Mouse (Mus musculus) small intestine, adult 2 months (tissue): Measurements from ENCODE around the gene Hmg20b. TPM values are rescaled to one million over a fixed set of nuclear protein-coding genes. Genes with fewer than 3 reads are reported as not detected.

ENCODE experiments used
- H3K27ac ChIP-seq: fragments of 200-500 bp; 2 replicates; pipeline ENCODE4 v1.5.1; 2012; ENCODE audit warnings: low read depth, low read length, control low read depth, inconsistent platforms; ENCODE audit not compliant: insufficient read depth
- H3K27me3 ChIP-seq: fragments of 200-500 bp; 2 replicates; pipeline ENCODE4 v1.6.1; 2012; ENCODE audit warnings: mild to moderate bottlenecking, moderate library complexity, low read length, inconsistent platforms; ENCODE audit not compliant: control insufficient read depth, insufficient read depth
- H3K36me3 ChIP-seq: fragments of 200-500 bp; 2 replicates; pipeline ENCODE4 v1.6.1; 2012; ENCODE audit warnings: mild to moderate bottlenecking, low read length, control low read depth, inconsistent platforms; ENCODE audit not compliant: control insufficient read depth, insufficient read depth
- H3K4me1 ChIP-seq: fragments of 200-500 bp; 2 replicates; pipeline ENCODE4 v1.6.1; 2012; ENCODE audit warnings: low read length, inconsistent platforms, mixed read lengths; ENCODE audit not compliant: control insufficient read depth, insufficient read depth, insufficient read length
- H3K4me3 ChIP-seq: fragments of 200-500 bp; 2 replicates; pipeline ENCODE4 v1.5.1; 2012; ENCODE audit warnings: low read depth, mild to moderate bottlenecking, control low read depth, inconsistent platforms, low read length, moderate library complexity
- CTCF ChIP-seq: fragments of 200-500 bp; IDR thresholded peaks from 2 replicates; pipeline ENCODE4 v1.5.1; 2012; ENCODE audit warnings: low read depth, mild to moderate bottlenecking, control low read depth, inconsistent platforms, low read length, moderate library complexity, mixed read lengths; ENCODE audit not compliant: insufficient replicate concordance, insufficient read length; ENCODE audit errors: extremely low read depth
- POLR2A ChIP-seq: fragments of 200-500 bp; IDR thresholded peaks from 2 replicates; pipeline ENCODE4 v1.6.1; 2012; ENCODE audit warnings: low read depth, mild to moderate bottlenecking, control low read depth, inconsistent platforms, low read length, moderate library complexity
- WGBS: fragments of 180-500 bp; shearing (Covaris S2); methylation state at CpG from one replicate; pipeline ENCODE4 v1.1.7; 2018; 5-methylcytosine and 5-hydroxymethylcytosine counted together
- polyA plus RNA-seq: library from polyadenylated mRNA; depleted of rRNA; stranded (reverse); fragments of >200 nt; gene quantifications from 2 replicates; pipeline ENCODE4 v1.2.3, GENCODE M21; 2012

Hmg20b gene
- polyA plus RNA-seq, 1 experiment, result 196 TPM

DNA sequence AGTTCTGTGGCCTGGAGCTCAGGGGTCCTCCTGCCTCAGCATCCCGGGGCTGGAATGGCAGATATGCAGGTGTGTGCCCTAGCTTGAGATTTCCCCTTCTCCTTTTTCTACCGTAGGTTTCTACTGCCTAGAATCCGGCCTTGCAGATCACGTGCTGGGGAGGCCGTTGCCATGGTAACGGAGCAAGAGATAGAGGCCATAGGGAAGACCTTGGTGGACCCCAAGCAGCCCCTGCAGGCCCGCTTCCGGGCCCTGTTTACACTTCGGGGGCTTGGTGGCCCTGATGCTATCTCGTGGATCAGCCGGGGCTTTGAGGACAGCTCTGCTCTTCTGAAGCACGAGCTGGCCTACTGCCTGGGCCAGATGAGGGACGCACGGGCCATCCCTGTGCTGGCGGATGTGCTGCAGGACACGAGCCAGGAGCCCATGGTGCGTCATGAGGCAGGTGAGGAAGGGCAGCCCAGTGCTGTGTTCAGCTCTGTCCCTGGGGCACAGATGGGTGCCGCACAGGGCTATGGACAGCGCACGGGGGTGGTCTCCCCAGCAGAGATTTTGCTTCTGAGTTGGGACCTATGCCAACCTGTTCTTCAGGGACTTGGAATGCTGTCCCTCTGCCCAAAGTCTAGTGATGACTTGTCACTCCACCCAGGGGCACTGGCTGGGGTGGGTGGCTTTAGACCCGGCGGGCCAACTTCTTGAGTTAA is 35.5 kb upstream of the Hmg20b start:
- TF ChIP-seq CTCF (no peak), POLR2A (no peak)
- Histone ChIP-seq H3K27me3 (no peaks in the 10 kb centered on the region), H3K36me3 (peaks cover 21% of the 10 kb centered on the region; the same call in 1 of the 2 replicates), H3K4me3 (peak overlapping the region; percentile 68; the same call in 1 of the 2 replicates), H3K27ac (no peak overlapping the region), H3K4me1 (peaks cover 28% of the 10 kb centered on the region)
- 65% methylated on average over 22 of the region's 22 CpGs for WGBS

GRCm38 (mm10) chr10:81384605-81384982 is 34.3 kb upstream of the Hmg20b start:
- Histone ChIP-seq H3K27me3 (no peaks in the 10 kb centered on the region), H3K36me3 (peaks cover 21% of the 10 kb centered on the region; the same call in 1 of the 2 replicates), H3K27ac (0 out of 2 replicates have a peak overlapping the region, but pooled peaks have one; percentile 0), H3K4me1 (peaks cover 21% of the 10 kb centered on the region), H3K4me3 (peak overlapping the region; percentile 68)
- TF ChIP-seq POLR2A, result no peak
- TF ChIP-seq CTCF, result no peak
- WGBS, result 0% methylated on average over 19 of the region's 19 CpGs

- H3K27ac ChIP-seq, result 0 out of 2 replicates have a peak within 1 kb of the TSS, but pooled peaks have one; percentile 38
- H3K27me3 ChIP-seq, result no peaks in the 10 kb centered on the region
- peaks cover 20% of the 10 kb centered on the region for H3K4me1 ChIP-seq
- TF ChIP-seq POLR2A (peak; percentile 71; the same call in 1 of the 2 replicates), CTCF (no peak)
- H3K4me3 ChIP-seq, result peak within 1 kb of the TSS; percentile 68
- peaks cover 21% of the 10 kb centered on the region; the same call in 1 of the 2 replicates for H3K36me3 ChIP-seq
- 5% methylated on average over 54 of the region's 54 CpGs for WGBS
Observed at GRCm38 (mm10) chr10:81383802-81384604, 33.7 kb upstream of the Hmg20b start, which contains the start of the genes Dohh and Gm48551. Gene Dohh, plus strand, starts transcription at chr10:81384428. Gene Gm48551, plus strand, starts transcription at chr10:81384466.

- Histone ChIP-seq H3K4me1 (peaks cover 24% of the 10 kb centered on the region), H3K27me3 (no peaks in the 10 kb centered on the region), H3K27ac (peak overlapping the region; percentile 24), H3K36me3 (peaks cover 7% of the 10 kb centered on the region; the same call in 1 of the 2 replicates), H3K4me3 (no peak overlapping the region)
- TF ChIP-seq POLR2A (no peak), CTCF (no peak)
- WGBS, result 15% methylated on average over 5 of the region's 5 CpGs
Observed at GRCm38 (mm10) chr10:81382039-81382438, 31.8 kb upstream of the Hmg20b start.

DNA sequence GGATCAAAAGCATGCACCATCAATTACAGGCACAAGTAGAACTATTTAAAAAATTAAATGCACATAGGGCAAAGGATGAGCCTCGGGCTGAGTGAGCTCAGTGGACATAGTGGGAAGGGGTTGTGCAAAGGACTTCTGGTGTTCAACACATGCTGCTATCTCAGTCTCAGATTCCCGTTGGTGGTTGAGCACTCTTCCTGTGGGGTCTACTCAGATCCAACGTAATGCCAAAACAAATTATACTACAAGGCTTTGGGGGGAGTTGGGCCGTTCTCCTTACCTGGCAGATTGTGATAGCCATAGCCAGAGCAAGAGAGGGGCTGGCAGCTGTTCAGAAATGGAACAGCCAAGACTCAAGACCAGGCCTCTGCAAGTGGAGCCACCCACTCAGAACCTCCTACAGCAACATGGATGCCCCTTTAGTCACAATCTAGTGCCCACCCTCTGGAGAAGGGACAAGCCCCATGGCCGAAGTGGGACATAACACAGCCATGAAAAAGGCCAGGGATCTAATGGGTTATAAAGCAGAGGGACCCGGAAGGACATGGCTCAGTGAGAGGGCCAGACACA is 29.6 kb upstream of the Hmg20b start:
- WGBS, result 80% methylated on average over 6 of the region's 6 CpGs

DNA sequence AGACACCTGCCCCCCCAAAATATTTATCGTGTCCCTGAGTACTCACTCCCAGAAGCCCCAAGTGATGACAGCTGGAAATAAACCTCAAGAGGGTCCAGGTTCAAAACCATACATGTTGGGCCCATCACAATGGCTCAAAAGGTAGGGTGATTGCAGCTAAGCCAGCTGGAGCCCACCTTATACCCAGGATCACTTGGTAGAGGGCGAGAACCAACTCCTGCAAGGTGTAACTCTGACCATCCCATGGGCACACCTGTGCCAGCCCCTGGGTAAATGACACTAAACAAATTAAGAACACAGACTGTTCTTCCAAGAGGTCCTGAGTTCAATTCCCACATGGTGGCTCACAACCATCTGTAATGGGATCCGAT is 28.9 kb upstream of the Hmg20b start:
- H3K27ac ChIP-seq, result peak overlapping the region; percentile 18; the same call in 1 of the 2 replicates

More for the DNA sequence above, 29.6 kb upstream of the Hmg20b start:
- Histone ChIP-seq H3K4me3 (no peak overlapping the region), H3K36me3 (0 out of 2 replicates have a peak, but pooled peaks cover 2% of the 10 kb centered on the region), H3K4me1 (peaks cover 22% of the 10 kb centered on the region; the same call in 1 of the 2 replicates), H3K27me3 (no peaks in the 10 kb centered on the region), H3K27ac (no peak overlapping the region)
- TF ChIP-seq CTCF (no peak), POLR2A (no peak)

More for the DNA sequence above, 28.9 kb upstream of the Hmg20b start:
- WGBS, result 55% methylated on average over 3 of the region's 3 CpGs
- 0 out of 2 replicates have a peak, but pooled peaks cover 2% of the 10 kb centered on the region for H3K36me3 ChIP-seq
- H3K27me3 ChIP-seq, result no peaks in the 10 kb centered on the region
- H3K4me3 ChIP-seq, result peak overlapping the region; percentile 80
- peaks cover 21% of the 10 kb centered on the region; the same call in 1 of the 2 replicates for H3K4me1 ChIP-seq
- TF ChIP-seq CTCF, result no peak
- TF ChIP-seq POLR2A, result no peak
